Mouse (Mus musculus) G1E-ER4 (cell line): Measurements from ENCODE around the gene Gsdma3. TPM values are rescaled to one million over a fixed set of nuclear protein-coding genes. Genes with fewer than 3 reads are reported as not detected.

ENCODE experiments used
- GATA1 ChIP-seq: IDR thresholded peaks from one replicate; pipeline ENCODE4 v1.8.0; 2012; ENCODE audit warnings: low read length, inconsistent platforms
- polyA plus RNA-seq: library from polyadenylated mRNA; stranded (reverse); fragments of >175 nt; gene quantifications from 2 replicates; pipeline ENCODE4 v1.2.3, GENCODE M21; 2012

The Gsdma3 gene
- polyA plus RNA-seq, 1 experiment, result 0.04 TPM

DNA sequence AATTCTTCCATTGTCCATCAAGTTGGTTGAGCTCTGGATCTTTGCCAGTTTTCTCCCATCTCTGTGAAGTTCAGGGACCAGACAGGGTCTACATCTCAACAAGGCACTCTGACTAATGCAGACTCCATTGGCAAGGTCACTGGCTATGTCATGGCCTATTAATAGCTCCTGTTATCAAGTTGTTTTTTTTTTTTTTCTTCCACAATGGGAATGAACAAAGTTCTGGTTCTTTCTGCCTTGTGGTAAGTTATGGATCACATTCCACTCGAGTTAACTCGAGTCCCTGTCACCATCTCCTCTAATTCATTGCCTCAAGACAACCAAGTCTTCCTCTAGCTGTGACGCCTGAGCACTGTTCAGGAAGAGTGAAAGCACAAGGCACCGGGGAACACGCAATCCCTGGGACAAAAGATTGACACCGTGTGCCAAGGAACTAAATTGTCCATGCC, 37.3 kb upstream of the Gsdma3 start:
- TF ChIP-seq GATA1, result no peak

DNA sequence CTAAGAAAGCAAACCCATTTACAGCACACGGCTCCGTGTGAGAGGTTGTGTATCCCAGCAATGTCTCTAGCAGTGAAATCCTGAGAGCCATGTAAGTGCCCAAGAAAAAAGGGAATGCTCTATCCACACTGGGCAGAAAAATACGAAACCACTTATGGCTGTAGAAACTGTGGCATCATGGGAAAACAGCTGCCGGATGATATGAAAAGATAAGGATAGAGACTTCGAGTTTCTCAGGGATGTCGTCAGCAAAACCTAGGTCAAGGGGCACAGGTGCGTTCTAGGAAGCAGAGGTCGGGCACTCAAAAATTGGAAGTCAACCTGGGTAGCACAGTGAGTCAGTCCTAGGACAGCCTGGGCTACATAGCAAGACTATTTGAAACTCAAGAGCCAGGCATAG, 36.9 kb upstream of the Gsdma3 start:
- TF ChIP-seq GATA1, result no peak

- TF ChIP-seq GATA1, result no peak
Measured at GRCm38 (mm10) chr11:98590548-98591445, 35.4 kb upstream of the Gsdma3 start.

GRCm38 (mm10) chr11:98595021-98595420, 31.1 kb upstream of the Gsdma3 start:
- no peak for TF ChIP-seq GATA1

DNA sequence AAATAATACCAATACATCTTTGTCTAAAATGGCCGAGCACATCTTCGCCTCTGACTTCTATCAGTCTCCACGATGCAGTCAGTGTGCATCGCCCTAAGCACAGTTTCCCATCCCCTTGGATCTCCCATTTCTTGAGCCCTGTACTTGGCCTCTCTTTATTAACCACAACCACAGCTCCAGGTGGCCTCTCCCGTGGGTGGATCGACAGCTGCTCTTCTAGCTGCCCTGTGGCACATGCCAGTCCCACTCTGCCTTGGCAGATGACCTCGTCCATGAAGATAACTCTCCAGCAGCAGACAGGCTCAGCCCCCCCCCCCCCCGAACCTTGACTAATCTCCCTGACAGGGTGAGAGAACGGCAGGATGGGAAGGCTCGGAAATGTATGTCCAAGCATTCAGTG, 30.7 kb upstream of the Gsdma3 start:
- TF ChIP-seq GATA1, result no peak

GRCm38 (mm10) chr11:98595955-98596354, 30.2 kb upstream of the Gsdma3 start:
- no peak for TF ChIP-seq GATA1

DNA sequence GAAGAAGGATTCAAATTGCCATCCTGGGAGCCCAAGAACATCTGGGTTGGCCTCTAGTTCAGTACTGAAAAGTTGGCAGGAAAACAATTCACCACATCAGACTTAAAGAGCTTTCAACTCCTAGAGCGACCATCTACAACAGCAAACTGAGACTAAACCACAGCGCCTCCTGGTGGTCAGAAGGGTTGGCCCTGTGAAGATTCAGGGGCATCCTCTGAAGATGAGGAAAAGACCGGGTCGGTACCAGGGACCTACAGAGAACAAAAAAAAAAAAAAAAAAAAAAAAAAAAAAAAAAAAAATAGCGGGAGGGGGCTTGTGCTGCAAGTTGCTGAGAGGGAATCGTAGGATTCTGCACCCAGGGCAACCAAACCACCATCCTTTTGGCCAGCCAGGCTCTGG, 28.8 kb upstream of the Gsdma3 start:
- TF ChIP-seq GATA1, result no peak

GRCm38 (mm10) chr11:98597991-98598390, 28.2 kb upstream of the Gsdma3 start, which contains the start of gene Lrrc3c:
Gene Lrrc3c, plus strand, starts transcription at chr11:98598291.
- TF ChIP-seq GATA1, result no peak

- no peak for TF ChIP-seq GATA1
Measured at GRCm38 (mm10) chr11:98598851-98599290, 27.3 kb upstream of the Gsdma3 start.

DNA sequence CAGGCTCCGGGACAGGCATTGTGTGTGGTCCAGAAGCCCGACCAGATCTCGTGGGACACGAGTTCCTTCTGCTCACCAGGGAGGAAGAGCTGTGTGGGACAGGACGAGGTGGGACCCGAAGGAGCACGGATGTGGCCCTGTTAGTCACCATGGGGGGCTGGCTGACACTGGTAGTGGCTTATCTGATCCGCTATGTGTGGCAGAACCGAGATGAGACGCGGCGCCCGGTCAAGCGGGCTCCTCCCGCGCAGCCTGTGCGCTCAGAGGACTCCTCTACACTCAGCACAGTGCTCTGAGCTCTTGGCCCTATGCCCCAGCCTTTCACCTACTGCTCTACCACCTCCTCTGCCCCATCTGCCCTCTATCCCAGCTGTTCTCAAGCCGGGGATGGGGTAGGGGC, 26.9 kb upstream of the Gsdma3 start:
- no peak for TF ChIP-seq GATA1

GRCm38 (mm10) chr11:98602090-98602690, 24.0 kb upstream of the Gsdma3 start:
- TF ChIP-seq GATA1, result no peak

GRCm38 (mm10) chr11:98603953-98604352, 22.2 kb upstream of the Gsdma3 start:
- TF ChIP-seq GATA1, result no peak

GRCm38 (mm10) chr11:98606763-98607162, 19.4 kb upstream of the Gsdma3 start:
- no peak for TF ChIP-seq GATA1

DNA sequence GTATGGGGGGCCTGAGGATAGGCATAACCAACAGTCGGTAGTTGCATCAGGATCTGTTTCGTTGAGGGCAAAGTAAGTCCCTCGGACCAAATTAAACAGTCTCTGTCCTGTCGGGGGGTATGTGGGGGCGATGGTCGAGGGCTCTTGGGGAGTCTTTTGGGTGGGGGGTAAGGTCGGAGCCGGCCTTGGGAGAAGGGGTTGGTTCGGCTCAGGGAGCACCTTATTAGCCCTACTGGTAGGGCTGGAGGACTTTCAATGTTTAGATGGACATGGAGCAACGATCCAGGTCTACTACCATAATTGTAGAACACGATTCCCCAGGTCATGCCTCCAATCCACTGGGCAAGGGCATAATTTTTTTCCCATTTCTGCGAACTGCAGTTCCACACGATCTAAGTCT, 5.4 kb upstream of the Gsdma3 start:
- TF ChIP-seq GATA1, result no peak

DNA sequence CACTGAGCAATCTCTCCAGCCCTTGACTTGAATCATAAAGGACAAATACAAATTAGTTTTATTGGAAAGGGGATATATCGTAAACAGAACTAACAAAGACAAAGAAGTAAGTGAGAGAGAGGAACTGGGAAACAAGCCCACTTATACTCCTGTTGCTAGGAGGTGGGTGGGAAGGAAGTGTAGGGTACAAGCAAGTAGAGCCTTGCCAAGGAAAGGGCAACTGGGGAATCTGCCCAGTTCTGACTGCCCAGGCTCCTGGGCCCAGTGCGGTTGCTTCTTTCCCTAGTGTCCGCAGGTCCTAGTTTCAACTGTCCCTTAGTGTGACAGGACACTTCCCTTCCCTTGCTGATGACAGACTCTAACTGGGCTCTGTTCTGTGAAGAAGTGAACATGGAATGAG, 2.5 kb downstream of the Gsdma3 start:
- no peak for TF ChIP-seq GATA1

DNA sequence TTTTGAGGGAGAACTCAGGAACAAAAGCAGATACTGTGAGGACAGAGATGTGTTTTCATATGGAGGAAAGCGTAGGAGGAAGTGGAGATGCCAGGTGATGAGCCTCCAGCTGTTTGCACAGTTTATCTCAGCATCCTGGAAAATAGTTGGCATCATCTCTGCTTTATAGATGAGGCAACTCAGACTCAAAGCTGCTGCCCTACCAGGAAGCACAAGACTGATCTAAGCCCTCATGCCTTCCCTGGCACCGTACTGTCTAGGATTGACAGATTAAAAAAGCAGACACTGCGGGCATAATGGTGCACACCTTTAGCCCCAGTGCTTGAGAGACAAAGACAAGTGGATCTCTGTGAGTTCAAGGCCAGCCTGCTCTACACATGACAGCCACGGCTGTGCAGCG, 4.5 kb downstream of the Gsdma3 start:
- no peak for TF ChIP-seq GATA1

- TF ChIP-seq GATA1, result no peak
Measured at GRCm38 (mm10) chr11:98637501-98637900, 11.3 kb downstream of the Gsdma3 start.

GRCm38 (mm10) chr11:98640091-98640490, 13.9 kb downstream of the Gsdma3 start:
- TF ChIP-seq GATA1, result no peak
